Mouse (Mus musculus): ENCODE data around the gene Tchp.
A peak's percentile ranks its signal among the peaks of the same experiment; 100 is the strongest.

The Tchp gene

DNA sequence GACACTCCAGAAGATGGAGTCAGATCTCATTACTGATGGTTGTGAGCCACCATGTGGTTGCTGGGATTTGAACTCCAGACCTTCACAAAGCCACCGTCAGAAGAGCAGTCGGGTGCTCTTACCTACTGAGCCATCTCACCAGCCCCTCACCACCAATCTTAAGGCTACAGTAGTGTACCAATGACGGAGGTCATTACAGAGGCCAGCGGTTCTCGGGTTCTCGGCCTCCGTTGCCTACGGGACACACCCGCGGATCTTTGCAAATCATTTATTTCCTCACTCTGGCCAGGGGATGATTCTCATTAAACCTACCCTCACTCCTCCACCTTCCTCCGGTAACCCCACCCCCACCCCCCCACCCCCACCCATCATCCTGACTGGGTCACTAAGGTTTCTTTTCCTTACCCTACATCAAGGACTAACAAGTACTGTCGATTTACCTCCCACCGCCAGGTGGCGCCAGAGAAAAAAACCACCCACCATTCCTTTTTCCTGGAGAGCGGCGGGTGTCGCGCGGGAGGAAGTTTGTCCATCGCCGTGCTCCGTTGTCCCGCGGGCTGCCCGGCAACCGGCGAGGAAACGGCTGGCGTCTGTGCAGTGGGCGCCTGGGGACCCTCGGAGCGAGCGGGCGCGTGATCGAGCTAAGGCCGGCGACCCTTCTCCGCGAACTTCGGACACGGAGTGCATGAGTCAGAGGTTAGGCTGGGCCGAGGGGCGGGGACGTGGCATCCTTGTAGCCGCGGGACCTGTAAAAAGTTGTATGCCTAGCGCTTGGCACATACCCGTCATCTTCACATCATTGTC is at the start of gene Tchp:
Tchp (plus strand) TSS at position 496 of the 804 bp plus-strand sequence.
- DNase-seq (ENCODE audit: low read depth), result peak; percentile 96

DNA sequence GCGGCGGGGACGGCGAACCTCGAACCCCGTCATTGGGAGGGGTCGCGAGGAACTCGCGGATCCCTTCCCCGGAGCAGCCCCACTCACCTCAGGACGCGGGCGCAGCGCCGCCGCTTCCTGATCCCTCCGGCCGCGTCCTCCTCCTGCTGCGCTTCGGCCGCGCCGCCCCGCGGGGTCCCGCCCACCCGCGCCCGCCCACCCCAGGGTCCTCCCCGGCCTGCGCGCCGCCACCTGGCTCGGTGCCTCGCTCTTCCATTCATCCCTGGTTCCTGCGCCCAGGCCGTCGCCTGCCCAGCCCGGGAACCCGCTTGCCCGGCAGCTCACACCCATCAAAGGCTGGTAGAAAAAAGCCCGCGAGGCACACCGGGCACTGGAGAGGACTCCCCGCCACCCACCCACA is 49.3 kb upstream of the Tchp start, which contains the start of gene Trpv4:
Trpv4 (minus strand) TSS at position 167 of the 400 bp plus-strand sequence.
- DNase-seq (ENCODE audit: low read depth), result no peak

DNA sequence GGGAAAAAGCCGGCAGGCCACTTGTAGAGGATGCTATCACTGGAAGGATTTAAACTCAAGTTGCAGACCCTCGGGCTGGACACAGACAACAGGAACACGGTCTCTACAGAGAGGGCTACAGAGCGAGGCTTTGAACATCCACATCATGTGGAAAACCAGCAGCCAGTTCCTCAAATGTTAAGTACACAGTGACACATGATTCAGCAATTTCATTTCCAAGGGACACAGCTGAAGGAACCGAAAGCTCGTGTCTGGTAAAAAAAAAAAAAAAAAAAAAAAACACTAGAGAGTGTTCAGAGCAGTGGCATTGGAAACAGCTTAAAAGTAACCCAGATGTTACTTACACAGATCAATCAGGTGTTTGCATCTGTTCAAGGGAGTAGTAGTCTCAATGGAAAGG is 46.5 kb upstream of the Tchp start:
- no peak for DNase-seq (ENCODE audit: low read depth)

DNA sequence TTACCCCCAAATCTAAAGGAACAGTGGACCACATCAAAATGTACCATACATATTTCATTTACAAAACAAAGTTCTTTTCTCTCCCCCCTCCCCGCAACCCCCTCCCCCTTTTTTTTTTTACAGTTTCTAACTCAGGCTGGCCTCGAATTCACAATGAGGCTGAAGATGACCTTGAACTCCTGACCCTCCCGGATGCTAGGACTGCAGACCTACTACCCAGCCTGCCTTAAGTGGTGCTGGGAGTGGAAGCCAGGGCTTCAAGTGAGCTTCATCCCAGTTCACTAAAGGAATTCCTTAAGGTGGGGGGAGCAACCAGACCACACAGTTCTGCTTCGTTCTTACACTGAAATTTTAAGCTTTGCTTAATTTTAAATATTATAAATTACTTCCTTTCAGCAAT is 43.4 kb upstream of the Tchp start:
- DNase-seq (ENCODE audit: low read depth), result no peak

DNA sequence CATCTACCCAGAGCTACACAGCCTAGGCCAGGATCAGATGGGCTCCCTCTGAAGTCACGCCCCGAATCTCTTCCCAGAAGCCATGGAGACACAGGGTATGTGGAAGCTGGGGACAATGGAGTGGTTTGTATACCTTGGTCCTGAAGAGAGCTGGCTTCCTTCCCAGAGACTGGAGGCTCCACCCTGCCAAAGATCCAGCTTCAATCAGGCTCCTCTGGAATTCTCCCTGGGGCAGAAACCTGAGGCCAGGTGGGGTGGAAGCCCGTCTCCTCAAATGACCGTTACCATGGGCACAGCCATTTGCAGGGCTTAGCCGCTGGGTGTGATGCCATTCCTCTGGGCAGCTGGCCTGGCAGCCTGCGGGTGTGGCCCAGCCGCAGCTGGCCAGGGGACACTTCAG is 42.8 kb upstream of the Tchp start:
- no peak for DNase-seq (ENCODE audit: low read depth)

DNA sequence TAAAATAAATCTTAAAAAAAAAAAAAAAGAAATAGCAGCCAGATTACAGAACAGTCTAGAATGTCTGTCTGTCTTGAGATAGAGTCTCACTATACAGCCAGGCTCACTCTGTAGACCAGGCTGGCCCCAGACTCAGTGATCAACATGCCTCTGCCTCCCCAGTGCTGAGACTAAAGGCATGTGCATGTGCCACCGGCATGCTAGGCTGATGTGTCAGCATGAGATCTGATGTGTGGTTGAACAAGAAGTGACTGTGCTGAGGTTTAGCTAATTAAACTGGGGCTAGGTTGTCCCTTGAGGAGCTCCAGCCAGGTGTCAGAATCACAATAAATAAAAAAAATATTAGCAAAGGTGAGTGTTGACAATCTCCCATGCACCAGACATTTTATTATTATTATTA is 40.9 kb upstream of the Tchp start:
- DNase-seq (ENCODE audit: low read depth), result no peak

DNA sequence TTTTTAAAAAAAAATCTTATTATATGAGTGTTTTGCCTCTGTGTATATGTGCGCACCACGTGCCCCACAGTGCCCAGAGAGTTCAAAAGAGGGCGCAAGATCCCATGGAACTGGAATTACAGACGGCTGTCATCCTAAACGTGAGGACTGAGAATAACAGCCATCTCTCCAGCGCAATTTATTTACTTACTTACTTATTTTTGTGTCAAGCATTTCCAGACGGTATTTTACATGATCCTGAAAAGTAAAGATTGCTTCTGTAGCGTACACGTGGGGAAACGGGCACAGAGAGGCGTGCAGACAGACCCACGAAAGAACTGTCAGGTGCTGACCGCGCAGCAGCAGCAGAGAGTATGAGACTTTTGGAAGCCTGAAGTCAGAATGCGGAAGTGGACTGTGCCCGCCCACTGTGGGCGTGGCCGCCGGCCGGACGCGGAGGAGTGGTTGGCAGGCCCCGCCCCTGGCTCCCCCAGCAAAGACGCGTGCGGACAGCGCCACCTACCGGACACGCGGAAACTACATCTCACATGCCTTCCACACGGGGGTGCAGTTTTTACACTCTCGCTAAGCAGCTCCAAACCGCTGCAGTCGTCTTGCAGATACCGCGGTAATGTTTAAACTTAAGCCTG is 40.2 kb upstream of the Tchp start:
- DNase-seq (ENCODE audit: low read depth), result peak; percentile 96

DNA sequence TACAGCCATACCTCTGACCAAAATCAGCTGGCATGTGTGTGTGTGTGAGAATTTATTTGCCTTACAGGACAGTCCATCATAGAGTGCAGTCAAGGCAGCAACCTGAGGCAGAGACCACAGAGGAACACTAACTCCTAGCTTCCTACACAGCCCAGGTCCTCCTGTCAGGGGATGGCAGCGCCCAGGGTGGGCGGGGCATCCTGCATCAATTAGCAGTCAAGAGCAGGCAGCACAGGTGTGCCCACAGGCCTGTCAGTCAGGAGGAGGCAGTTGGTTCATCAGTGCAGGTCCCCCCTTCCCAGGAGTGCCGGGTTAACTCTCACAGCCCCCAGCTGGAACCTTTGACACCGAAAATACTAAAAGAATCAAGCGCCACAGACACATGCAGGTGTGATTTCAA is 38.5 kb upstream of the Tchp start:
- no peak for DNase-seq (ENCODE audit: low read depth)

DNA sequence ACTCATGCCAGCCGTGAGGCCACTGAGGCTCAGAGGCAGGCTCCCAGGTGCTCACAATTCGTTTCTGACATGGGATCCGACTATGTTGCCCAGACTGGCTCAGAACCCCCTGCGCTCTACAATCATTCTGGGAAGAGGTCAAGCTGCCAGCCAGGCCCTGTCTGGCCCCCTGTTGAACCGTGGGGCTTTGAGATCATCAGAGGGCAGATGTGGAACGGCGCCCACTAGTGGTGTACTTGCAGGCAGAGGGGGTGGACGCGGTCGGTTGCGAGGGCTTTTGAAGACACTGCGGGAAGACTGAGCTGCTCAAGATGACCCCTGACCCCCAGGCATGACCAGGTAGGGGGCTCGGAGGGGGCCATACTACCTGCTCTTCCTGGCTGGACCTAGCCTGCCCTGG is 34.4 kb upstream of the Tchp start:
- DNase-seq (ENCODE audit: low read depth), result no peak

DNA sequence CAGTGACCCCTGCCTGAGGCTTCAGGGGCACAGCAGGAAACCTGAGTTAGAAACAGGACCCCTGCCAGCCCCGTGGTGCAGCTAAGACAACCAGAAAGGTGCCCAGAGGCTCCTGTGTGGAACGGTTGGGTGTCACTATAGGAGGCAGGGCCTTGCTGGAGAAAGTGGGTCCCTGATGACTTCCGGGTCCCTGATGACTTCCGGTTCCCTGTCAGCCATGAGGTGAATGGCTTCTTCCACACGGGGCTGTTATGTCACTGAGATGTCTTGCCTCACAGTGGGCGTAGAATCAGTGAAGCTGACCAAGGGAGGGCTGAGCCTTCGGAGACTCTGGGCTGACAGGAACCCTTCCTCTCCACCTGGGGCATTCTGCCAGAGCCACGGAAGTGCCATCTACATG is 33.0 kb upstream of the Tchp start:
- DNase-seq (ENCODE audit: low read depth), result no peak

DNA sequence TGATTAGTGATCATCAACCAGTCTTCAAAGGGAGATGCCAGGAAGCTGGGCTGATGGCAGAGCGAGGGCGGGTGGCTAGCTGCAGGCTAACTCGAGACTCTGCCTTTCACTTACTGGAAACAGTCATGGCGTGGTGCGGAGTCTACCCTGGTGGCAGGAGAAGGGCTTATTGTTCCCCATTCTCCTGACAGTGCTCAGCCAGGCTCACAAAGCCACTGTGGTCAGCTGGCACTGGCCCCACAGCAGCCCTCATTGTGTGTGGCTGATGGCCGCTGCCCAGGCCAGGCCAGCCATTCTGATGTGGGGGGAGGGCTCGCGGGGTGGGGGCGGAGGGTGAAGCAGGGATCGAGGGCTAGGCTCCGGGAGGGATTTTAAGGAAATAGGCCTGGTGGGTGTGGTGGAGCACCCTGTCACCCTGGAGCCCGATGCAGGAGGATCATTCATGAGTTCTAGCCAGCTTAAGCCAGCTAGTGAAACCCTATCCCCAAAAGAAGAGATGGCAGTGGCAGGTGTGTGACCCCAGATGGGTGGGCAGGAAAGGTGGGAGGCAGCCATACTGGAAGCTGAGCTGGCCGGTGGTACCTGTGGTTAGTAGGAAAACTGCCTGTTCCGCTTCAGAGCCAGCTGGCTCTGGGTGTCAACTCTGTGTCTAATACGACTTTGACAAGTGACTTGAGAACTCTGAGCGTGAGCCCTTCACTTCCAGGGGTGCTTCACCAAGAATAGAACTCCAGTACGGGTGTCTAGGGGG is 27.5 kb upstream of the Tchp start:
- DNase-seq (ENCODE audit: low read depth), result no peak

DNA sequence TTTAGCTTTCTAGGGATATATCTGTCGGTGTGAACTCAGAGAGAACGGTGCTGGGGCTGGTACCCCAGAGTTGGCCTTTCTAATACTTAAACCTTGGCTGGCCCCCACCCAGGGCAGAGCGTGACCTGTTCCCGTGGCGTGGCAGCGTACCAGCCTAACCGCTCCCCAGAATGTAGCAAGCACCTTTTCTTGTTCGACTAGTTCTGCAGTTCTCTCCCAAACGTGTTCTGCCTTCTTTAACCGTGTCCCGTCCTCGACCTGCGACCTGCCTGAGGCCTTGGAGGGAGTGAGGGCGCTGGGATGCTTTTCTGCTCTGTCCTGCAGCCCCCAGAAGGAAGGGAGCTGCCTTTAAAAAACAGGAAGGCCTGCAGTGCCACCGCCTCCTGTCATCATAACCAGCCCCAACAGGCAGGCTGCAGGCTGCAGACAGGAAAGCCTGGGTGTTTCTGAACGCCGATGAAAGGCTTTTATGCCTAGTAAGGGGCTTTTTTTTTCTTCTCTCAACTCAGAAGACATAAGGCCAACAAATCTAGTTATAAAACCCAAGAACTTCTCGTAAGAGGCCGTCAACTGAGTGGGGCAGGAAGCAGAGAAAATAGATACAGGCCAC is 26.8 kb upstream of the Tchp start:
- no peak for DNase-seq (ENCODE audit: low read depth)

DNA sequence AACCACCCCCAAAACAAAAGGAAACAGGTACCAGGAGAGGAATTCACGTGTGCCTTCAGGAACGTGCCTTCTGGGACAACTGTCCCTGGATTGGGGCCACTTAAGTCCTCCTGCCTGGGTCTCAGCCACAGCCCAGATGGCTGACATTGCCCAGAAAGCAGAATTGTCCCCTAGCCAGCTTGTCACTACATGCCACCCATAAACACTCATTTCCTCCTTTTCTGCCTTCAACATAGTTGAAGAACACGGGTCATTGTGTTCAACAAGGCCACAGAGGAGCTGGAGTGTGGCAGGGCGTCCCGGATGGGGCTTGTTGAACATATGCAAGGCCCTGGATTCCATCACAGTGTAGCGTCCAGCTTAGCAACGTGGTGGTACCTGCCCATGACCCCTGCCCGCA is 25.8 kb upstream of the Tchp start:
- no peak for DNase-seq (ENCODE audit: low read depth)

DNA sequence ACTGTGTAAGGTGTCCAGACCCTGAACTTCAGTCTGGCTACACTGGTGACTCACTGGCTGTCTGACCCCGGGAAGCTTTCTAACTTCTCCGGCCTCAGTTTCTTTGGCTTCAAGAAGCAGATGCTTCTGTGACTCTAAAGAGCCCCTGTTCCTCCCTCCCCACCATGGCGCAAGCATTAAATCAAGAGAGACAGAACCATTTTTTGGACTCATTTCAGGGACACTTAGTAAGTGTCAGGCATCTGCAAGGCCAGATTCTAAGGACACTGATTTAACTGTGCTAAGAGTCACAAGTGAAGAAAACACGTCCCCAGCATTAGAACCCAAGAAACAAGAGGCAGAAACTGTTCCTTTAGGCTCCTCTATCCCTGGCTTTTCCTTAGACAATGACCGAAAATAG is 21.6 kb upstream of the Tchp start:
- DNase-seq (ENCODE audit: low read depth), result no peak

DNA sequence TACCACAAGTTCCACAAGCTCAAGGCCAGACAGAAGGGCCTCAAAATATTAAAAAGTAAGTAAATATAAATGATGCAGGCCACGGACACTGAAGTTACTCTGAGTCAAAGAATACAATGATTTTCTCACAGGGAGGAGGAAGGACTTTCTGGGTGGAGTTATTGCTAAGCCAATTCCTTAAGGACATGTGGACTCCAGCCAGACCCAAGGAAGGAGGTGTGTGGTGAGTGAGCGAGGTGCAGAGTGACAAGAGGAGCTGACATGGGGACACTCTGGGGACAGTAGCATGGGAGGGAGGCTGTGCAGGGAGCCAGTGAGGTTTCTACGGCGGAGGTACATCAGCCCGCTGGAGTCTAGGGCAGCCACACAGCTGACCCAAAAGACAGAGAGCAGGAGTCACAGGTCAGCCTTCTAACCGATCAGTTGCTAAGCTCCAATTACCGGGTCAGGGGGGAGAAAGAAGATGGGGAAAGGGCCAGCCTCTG is 20.8 kb upstream of the Tchp start:
- no peak for DNase-seq (ENCODE audit: low read depth)

DNA sequence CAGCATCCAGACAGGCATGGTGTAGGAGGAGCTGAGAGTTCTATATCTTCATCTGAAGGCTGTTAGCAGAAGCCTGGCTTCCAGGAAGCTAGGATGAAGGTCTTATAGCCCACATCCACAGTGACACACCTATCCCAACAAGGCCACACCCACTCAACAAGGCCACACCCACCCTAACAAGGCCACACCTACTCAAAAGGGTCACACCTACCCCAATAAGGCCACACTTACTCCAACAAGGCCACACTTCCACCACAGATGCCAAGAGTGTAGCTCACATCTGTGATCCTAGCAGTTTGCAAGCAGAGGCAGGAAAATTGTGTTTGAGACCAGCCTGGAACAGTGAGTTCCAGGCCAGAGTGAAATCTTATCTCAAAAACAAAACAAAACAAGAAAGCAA is 19.7 kb upstream of the Tchp start:
- DNase-seq (ENCODE audit: low read depth), result no peak

DNA sequence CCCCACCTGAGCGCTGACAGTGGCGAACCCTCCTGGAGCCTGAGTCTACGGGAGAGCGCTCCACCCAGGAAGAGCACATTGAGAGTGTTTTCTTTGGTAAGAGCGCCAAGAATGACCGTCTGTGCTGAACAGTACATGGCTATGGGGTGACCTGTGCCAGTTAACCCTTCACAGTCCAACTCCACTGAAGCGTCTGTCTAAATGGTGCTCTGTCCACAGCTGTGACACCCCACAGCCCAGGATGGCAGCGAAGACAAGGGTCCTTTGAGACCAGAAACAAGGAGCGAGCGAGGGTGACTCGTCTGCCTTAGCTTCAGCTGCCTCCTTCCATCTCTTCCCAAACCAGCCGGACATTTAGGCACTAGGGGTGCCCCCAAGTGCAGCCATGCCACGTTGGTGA is 18.9 kb upstream of the Tchp start:
- DNase-seq (ENCODE audit: low read depth), result no peak

DNA sequence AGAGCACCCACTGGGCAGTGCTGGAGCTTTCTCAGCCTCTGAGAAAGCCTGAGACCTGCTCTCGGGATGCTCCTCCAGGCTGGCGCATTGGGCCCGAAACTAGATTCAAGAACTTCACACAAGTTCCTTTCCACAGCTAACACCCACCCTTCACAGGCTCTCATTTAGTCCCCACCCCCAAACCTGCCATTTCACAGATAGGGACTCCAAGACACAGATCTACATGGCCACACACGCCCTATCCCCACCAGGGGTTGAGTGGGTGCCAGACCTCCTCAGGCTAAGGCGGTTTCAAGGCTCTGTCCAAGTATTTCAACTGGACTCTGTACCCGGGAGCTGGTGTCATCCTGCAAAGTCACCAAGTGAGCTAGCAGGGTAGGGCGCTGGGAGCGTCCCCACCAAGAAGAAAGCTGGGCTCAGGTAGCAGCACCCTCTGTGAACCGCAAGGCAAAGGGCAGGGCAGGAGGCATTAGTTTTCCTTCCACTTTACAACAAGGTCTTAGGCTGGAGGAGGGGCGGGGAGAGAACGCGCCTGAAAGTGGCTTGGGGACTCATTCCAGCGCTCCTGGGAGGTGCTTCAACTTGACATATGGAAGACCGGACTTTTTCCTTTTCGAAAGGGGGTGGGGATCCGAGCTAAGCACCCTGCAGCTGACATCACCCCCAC is 17.7 kb upstream of the Tchp start:
- DNase-seq (ENCODE audit: low read depth), result no peak

DNA sequence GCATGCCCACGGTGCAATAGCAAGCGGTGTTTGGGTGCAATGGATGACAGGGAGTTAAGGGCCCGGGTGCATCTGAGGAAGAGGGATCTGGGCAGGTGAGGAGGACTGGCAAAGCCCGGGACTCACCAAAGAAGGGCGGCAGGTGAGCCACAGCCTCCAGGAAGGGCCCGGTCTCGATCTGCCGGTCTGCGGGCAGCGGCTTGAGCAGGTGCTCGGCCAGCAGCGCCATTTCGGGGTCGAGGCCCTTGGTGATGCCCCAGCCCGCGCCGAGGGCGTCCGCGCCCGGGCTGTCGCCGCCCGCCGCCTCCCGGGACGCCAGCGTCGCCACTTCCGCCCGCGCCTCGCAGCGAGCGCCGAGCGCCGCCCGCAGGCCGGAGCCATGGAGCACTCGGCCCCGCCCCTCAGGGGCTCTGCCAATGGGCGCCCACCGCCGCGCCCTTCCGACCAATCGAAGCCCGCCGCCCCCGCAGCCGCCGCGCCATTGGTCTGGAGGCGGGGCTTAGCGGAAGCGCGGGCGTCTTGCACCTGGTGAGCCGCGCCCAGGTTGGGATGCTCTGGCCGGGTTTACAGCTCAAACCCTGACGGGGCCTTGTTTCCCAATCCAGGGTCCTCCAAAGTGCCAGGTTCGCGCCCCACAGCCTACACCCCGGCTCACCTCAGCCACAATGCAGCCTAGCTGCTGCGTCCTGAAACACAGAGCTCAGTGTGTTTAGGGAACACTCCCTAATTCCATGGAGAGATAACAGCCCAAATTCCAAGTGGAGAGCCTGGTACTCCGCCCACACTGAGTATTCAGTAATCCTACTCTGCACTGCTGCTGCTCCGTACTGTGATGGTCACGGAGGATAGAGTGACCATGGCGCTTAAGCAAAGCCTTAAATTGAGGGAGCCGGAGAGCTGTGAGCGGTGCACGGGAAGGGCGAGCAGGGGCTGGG is 16.7 kb upstream of the Tchp start, which contains the start of gene Gltp:
Gltp (minus strand) TSS at position 352 of the 935 bp plus-strand sequence.
- peak; percentile 88 for DNase-seq (ENCODE audit: low read depth)

DNA sequence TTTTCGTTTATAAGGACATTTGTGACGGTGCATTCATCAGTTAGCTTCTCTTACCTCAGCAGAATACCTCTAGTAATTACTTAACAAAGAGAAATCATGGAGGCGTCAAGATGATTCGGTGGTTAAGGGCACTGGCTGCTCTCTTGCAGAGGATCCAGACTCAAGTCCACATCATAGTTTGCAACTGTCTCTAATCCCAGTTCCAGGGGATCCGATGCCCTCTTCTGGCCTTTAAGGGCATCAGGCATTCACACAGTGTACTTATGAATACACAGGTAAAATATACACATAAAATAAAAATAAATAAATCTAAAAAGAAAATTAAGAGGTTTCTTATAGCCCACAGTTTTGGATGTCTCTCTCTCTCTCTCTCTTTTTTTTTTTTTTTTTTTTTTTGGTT is 11.8 kb upstream of the Tchp start:
- DNase-seq (ENCODE audit: low read depth), result no peak

DNA sequence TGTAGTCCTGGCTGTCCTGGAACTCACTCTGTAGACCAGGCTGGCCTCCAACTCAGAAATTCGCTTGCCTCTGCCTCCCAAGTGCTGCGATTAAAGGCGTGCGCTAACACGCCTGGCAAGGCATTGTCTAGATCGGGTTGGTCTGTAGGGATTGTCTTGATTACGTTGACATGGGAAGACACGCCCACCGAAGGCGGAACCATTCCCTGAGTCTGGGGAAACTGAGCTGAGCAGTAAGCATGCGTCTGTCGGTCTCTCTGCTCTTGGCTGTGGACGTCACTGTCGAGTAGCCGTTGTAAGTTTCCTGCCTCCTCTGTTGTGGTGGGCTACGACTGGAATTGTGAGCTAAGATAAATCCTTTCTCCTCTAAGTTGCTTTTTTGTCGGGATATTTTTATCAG is 10.6 kb upstream of the Tchp start:
- no peak for DNase-seq (ENCODE audit: low read depth)

Measured in c-Kit-positive CD71-positive TER-119-negative erythroid progenitor cells, embryonic 14.5 days (primary cell).